Mouse (Mus musculus) retina, postnatal 7 days (tissue): Measurements from ENCODE around the gene Hoxc5.
A peak's percentile ranks its signal among the peaks of the same experiment; 100 is the strongest.

Experiments used
- DNase-seq: peaks from one replicate; pipeline ENCODE4 v3.0.0-alpha.2; 2012; ENCODE audit warnings: low read depth, low spot score

The Hoxc5 gene

GRCm38 (mm10) chr15:102967312-102967510 lies at the start of gene Hoxc5:
Gene Hoxc5, plus strand, starts transcription at chr15:102967443.
- DNase-seq: no peak

GRCm38 (mm10) chr15:102917972-102918572 lies 49.2 kb upstream of the Hoxc5 start:
- DNase-seq: no peak

GRCm38 (mm10) chr15:102918611-102919265 lies 48.5 kb upstream of the Hoxc5 start:
- no peak for DNase-seq

- no peak for DNase-seq
Measured at GRCm38 (mm10) chr15:102919336-102920180, 47.7 kb upstream of the Hoxc5 start.

GRCm38 (mm10) chr15:102920619-102921018 lies 46.6 kb upstream of the Hoxc5 start:
- DNase-seq: peak; percentile 41

- DNase-seq: no peak
Measured at GRCm38 (mm10) chr15:102921053-102922011, 45.9 kb upstream of the Hoxc5 start, which contains the start of gene Hoxc13. Gene Hoxc13, plus strand, starts transcription at chr15:102921103.

GRCm38 (mm10) chr15:102922012-102922362 lies 45.3 kb upstream of the Hoxc5 start:
- no peak for DNase-seq

- DNase-seq: no peak
Measured at GRCm38 (mm10) chr15:102922636-102923500, 44.4 kb upstream of the Hoxc5 start.

- no peak for DNase-seq
Measured at GRCm38 (mm10) chr15:102927032-102927645, 40.1 kb upstream of the Hoxc5 start.

GRCm38 (mm10) chr15:102931706-102932358 lies 35.4 kb upstream of the Hoxc5 start:
- DNase-seq: no peak

GRCm38 (mm10) chr15:102934438-102934837 lies 32.8 kb upstream of the Hoxc5 start:
- no peak for DNase-seq

- DNase-seq: no peak
Measured at GRCm38 (mm10) chr15:102934897-102935296, 32.3 kb upstream of the Hoxc5 start.

GRCm38 (mm10) chr15:102936279-102936972 lies 30.8 kb upstream of the Hoxc5 start, which contains the start of gene Hoxc12:
Gene Hoxc12, plus strand, starts transcription at chr15:102936757.
- DNase-seq: no peak

GRCm38 (mm10) chr15:102937036-102937666 lies 30.1 kb upstream of the Hoxc5 start:
- DNase-seq: no peak

GRCm38 (mm10) chr15:102939256-102940155 lies 27.7 kb upstream of the Hoxc5 start:
- DNase-seq: no peak

- no peak for DNase-seq
Measured at GRCm38 (mm10) chr15:102942739-102943467, 24.3 kb upstream of the Hoxc5 start.

GRCm38 (mm10) chr15:102943468-102943813 lies 23.8 kb upstream of the Hoxc5 start:
- no peak for DNase-seq
